ENCODE assay signal across 14 mouse cellular contexts in the genomic region with DNA sequence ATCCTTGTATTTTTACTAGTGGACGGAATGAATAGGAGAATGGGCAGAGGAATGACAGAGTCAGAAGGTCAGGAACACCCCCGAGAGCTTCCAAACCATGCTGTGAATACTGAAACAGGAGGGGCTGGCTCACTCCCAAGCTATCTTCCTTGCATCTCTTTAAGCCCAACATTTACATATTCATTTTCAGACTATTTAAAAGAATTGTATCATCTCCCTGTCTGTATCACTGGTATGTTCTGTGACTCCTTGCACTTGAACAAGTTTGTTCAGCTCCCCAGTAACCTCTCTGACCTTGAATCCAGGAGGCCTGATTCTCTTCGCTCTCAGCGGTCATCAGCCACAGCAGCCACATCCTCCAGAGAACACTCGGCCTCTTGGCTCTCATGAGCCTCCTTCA.
DNase-seq lines count a peak whose midpoint lies in the region.
"Had no signal": no experiment of that assay in that cellular context is flagged by ENCODE, and none has a peak within 500 bp of the region (broad histone marks: within the 10 kb centered on the region; RNA-seq: fewer than 3 reads in every experiment).

No protein-coding gene starts in this region.

- peak; percentile 2 to 14 for DNase-seq in frontal cortex, postnatal 36 days (ENCODE audit: low spot score in 2 of 2)
- DNase-seq in frontal cortex, postnatal 25 days (ENCODE audit: low spot score in 2 of 2): no peak
- DNase-seq in right cerebral cortex, postnatal 10 days (ENCODE audit: low spot score in 2 of 2): peak; percentile 37 to 49
- DNase-seq in right cerebral cortex, postnatal 25 days: no peak
- DNase-seq in ZHBTc4 (ENCODE audit: low read depth, low spot score): peak; percentile 74
- no peak for DNase-seq in gastrocnemius, postnatal 14 days
- no peak for DNase-seq in kidney, adult 11 months
- DNase-seq: adrenal gland, postnatal 10 days; cerebellum, adult 18-20 months; gastrocnemius, postnatal 25 days; heart, adult 11 months; heart, postnatal 36 days; kidney, postnatal 25 days; thymus, postnatal 14 days had no signal

- intact Hi-C loops in gastrocnemius, postnatal 14 days (cut with DNase I; ENCODE audit: low total_unique reads): no loop called here

Comparison
In these comparisons a context has a peak if more than half of its experiments do, and no peak if none do; other contexts are left out.
1. DNase-seq: peak in frontal cortex, postnatal 36 days (2 of 2), right cerebral cortex, postnatal 10 days (2 of 2) and ZHBTc4 (single experiment); none in frontal cortex, postnatal 25 days (0 of 2), right cerebral cortex, postnatal 25 days (single experiment), gastrocnemius, postnatal 14 days (single experiment) and kidney, adult 11 months (single experiment).